Mouse (Mus musculus): ENCODE data around the gene Cadm2. TPM values are rescaled to one million over a fixed set of nuclear protein-coding genes. Genes with fewer than 3 reads are reported as not detected.

Gene Cadm2
- polyA plus RNA-seq, 1 experiment: not detected

DNA sequence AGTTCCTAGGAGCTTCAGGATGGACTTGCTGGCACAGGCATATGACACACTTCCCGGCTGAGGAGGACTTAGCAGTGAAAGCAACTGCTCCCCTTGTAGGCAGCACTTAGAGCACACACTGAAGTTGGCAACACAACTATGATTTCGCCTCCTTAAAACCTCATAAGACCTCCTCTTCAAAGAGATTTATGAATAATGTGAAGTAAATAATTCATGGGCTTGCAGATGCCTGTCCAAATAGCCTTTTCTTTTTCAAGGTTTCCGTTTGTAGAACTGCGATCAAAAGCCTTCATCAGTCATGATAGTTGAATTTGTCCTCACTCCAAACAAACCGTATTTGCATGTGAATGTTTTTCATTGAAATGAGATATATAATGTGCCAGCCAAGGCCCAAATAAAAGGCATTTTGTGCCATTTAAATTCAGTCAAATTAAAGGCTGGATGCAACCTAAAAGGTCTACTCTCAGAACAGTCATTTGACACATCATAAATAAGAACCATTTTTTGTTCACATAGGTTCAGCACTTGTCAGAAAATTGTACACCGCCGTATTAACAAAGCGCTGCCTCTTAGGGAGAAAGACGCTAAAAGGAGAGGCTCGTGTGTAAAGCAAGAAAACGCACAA is 651.1 kb downstream of the Cadm2 start:
- no peak overlapping the region for H3K4me3 ChIP-seq (replicated peaks)
- TF ChIP-seq GATA1 (IDR thresholded peaks at IDR 0.05; ENCODE audit: low read length): no peak
- H3K36me3 ChIP-seq (ENCODE audit: control insufficient read depth): no peaks in the 10 kb centered on the region
- H3K4me1 ChIP-seq (ENCODE audit: control insufficient read depth): no peaks in the 10 kb centered on the region
- no peaks in the 10 kb centered on the region for H3K27me3 ChIP-seq (ENCODE audit: control insufficient read depth)
- H3K9me3 ChIP-seq (ENCODE audit: control insufficient read depth, low read length): no peaks in the 10 kb centered on the region

- TF ChIP-seq TAL1 (IDR thresholded peaks at IDR 0.05; ENCODE audit: low read length) (no peak), GATA1 (IDR thresholded peaks at IDR 0.05; ENCODE audit: low read length) (no peak)
- Histone ChIP-seq H3K9me3 (ENCODE audit: control insufficient read depth, low read length) (no peaks in the 10 kb centered on the region), H3K27me3 (ENCODE audit: control insufficient read depth) (no peaks in the 10 kb centered on the region), H3K4me1 (ENCODE audit: control insufficient read depth) (no peaks in the 10 kb centered on the region), H3K36me3 (ENCODE audit: control insufficient read depth) (no peaks in the 10 kb centered on the region), H3K4me3 (replicated peaks) (no peak overlapping the region)
These were observed 652.4 kb downstream of the Cadm2 start for GRCm38 (mm10) chr16:66968336-66968735.

DNA sequence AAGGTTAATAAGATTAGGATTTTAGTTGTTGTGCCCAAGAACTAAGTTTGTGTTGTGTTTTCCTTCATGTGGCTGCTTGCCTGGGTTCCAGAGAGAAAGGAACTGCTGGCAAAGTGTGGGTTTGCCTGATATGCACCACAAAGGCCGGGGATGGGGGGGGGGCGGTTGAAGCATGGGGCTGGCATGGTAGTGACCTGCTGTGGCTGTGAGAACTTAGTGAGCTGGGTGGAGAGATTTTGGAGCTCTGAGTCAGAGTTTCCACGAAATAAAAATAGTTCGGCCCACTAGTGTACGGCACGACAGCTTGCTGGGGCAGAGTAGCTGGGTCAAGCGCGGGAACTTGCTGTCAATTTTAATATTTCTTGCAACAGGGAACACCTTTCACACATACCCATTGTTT is 653.0 kb downstream of the Cadm2 start:
- Histone ChIP-seq H3K36me3 (ENCODE audit: control insufficient read depth) (no peaks in the 10 kb centered on the region), H3K4me1 (ENCODE audit: control insufficient read depth) (no peaks in the 10 kb centered on the region), H3K9me3 (ENCODE audit: control insufficient read depth, low read length) (no peaks in the 10 kb centered on the region), H3K27me3 (ENCODE audit: control insufficient read depth) (no peaks in the 10 kb centered on the region), H3K4me3 (replicated peaks) (no peak overlapping the region)
- no peak for TF ChIP-seq TAL1 (IDR thresholded peaks at IDR 0.05; ENCODE audit: low read length)
- no peak for TF ChIP-seq GATA1 (IDR thresholded peaks at IDR 0.05; ENCODE audit: low read length)

DNA sequence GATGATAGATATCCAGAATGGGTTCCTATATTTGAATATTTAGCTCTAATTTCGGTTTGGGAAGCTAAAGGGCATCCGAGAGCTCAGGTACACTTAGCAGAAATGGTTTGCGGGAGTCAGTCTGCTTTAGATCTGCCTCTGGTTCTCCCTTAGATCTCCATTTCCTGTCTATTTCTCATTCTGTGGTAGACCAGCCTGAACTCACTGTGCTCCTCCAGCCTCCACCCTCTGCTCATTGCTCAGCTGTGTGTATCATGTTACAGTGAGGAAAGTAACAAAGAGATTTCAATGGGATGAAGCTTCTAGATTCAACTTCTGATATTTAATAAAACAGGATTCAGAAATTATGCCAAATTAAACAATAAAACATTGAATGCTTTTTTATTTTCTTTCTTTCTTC is 661.6 kb downstream of the Cadm2 start:
- H3K4me1 ChIP-seq (ENCODE audit: control insufficient read depth): no peaks in the 10 kb centered on the region
- TF ChIP-seq GATA1 (IDR thresholded peaks at IDR 0.05; ENCODE audit: low read length) (no peak), TAL1 (IDR thresholded peaks at IDR 0.05; ENCODE audit: low read length) (no peak)
- no peaks in the 10 kb centered on the region for H3K9me3 ChIP-seq (ENCODE audit: control insufficient read depth, low read length)
- no peak overlapping the region for H3K4me3 ChIP-seq (replicated peaks)
- H3K27me3 ChIP-seq (ENCODE audit: control insufficient read depth): no peaks in the 10 kb centered on the region
- no peaks in the 10 kb centered on the region for H3K36me3 ChIP-seq (ENCODE audit: control insufficient read depth)

DNA sequence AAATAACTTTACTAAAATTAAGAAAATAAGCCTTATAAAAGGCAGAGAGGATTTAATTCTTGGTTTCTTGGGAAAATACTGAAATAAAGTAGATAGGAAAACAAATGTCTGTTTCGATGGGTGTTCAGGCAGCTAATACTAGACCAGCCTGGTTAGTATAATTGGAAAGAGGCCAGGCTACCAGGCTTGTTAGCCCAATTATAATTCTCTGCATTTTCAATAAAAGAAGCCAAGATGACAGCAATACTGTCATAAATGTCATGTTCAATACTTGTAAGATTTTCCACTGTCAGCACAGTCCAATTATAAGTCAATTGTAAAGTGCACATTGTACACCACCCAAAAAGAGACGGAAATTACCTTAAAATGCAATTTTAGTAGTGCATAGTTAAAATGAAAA is 664.8 kb downstream of the Cadm2 start:
- H3K27me3 ChIP-seq (ENCODE audit: control insufficient read depth): no peaks in the 10 kb centered on the region
- no peak for TF ChIP-seq TAL1 (IDR thresholded peaks at IDR 0.05; ENCODE audit: low read length)
- TF ChIP-seq GATA1 (IDR thresholded peaks at IDR 0.05; ENCODE audit: low read length): no peak
- no peaks in the 10 kb centered on the region for H3K9me3 ChIP-seq (ENCODE audit: control insufficient read depth, low read length)
- no peak overlapping the region for H3K4me3 ChIP-seq (replicated peaks)
- no peaks in the 10 kb centered on the region for H3K36me3 ChIP-seq (ENCODE audit: control insufficient read depth)
- no peaks in the 10 kb centered on the region for H3K4me1 ChIP-seq (ENCODE audit: control insufficient read depth)

DNA sequence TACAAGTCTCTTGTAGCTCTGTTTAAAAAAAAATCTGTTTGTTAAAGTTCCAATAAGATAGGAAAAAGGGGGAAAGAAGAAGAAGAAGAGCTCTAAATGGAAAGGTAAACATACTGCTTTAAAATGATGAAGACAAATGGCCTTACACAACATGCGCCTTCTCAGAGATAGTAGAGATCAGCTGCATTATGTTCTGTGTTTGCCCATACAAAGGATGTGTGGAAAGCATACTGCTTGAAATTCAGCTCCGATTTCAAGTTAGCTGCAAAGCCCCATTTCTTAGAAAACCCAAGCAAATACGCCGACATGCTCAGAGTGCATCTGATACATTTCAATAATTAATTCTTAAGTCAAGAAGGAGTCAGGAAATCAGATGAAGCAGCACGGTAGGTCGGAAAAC is 684.4 kb downstream of the Cadm2 start:
- Histone ChIP-seq H3K36me3 (ENCODE audit: control insufficient read depth) (no peaks in the 10 kb centered on the region), H3K9me3 (ENCODE audit: control insufficient read depth, low read length) (0 out of 2 replicates have a peak, but pooled peaks cover 2% of the 10 kb centered on the region), H3K27me3 (ENCODE audit: control insufficient read depth) (no peaks in the 10 kb centered on the region), H3K4me1 (ENCODE audit: control insufficient read depth) (no peaks in the 10 kb centered on the region), H3K4me3 (replicated peaks) (no peak overlapping the region)
- TF ChIP-seq TAL1 (IDR thresholded peaks at IDR 0.05; ENCODE audit: low read length) (no peak), GATA1 (IDR thresholded peaks at IDR 0.05; ENCODE audit: low read length) (no peak)

DNA sequence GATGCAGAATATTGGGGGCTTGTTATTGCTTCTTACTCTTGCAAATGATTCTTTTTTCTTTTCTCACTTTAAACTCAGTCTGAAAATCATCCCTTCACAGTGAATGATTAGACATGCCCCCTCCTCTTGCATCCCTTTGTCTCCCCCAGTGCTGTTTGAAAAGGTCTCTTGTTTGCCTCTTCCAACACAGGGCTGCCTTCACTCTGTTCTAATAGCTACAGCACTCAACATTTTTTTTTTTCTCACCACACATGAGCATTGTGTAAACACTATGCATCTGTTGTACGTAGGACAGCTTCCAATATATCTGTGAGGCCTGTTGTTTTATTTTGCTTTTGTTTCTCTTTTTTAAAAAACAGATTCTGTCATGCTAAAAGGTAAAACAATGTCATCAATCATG is 695.2 kb downstream of the Cadm2 start:
- Histone ChIP-seq H3K9me3 (ENCODE audit: control insufficient read depth, low read length) (no peaks in the 10 kb centered on the region), H3K4me3 (replicated peaks) (no peak overlapping the region), H3K4me1 (ENCODE audit: control insufficient read depth) (no peaks in the 10 kb centered on the region), H3K36me3 (ENCODE audit: control insufficient read depth) (no peaks in the 10 kb centered on the region), H3K27me3 (ENCODE audit: control insufficient read depth) (no peaks in the 10 kb centered on the region)
- no peak for TF ChIP-seq GATA1 (IDR thresholded peaks at IDR 0.05; ENCODE audit: low read length)
- no peak for TF ChIP-seq TAL1 (IDR thresholded peaks at IDR 0.05; ENCODE audit: low read length)

DNA sequence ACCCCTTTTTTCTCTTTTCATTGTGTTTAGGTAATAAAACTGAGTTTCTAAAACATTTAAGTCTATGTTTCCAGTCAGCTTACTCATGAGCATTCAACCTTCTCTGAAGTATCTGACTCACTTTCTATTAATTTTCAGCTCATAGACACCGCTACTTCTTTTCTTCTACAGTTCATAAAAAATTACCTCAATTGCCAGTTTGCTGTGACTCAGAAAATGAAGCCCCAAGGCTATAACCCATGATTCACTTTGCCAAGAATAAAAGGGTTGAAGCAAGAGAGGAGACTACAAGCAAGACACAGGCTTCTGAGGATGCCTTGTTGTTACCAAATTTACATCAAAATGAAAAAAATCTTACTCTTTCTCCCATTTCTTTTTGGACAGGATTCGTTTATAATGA is 698.0 kb downstream of the Cadm2 start:
- H3K27me3 ChIP-seq (ENCODE audit: control insufficient read depth): no peaks in the 10 kb centered on the region
- H3K36me3 ChIP-seq (ENCODE audit: control insufficient read depth): no peaks in the 10 kb centered on the region
- TF ChIP-seq GATA1 (IDR thresholded peaks at IDR 0.05; ENCODE audit: low read length) (no peak), TAL1 (IDR thresholded peaks at IDR 0.05; ENCODE audit: low read length) (no peak)
- H3K9me3 ChIP-seq (ENCODE audit: control insufficient read depth, low read length): peaks cover 2% of the 10 kb centered on the region; the same call in 1 of the 2 replicates
- no peaks in the 10 kb centered on the region for H3K4me1 ChIP-seq (ENCODE audit: control insufficient read depth)
- no peak overlapping the region for H3K4me3 ChIP-seq (replicated peaks)

DNA sequence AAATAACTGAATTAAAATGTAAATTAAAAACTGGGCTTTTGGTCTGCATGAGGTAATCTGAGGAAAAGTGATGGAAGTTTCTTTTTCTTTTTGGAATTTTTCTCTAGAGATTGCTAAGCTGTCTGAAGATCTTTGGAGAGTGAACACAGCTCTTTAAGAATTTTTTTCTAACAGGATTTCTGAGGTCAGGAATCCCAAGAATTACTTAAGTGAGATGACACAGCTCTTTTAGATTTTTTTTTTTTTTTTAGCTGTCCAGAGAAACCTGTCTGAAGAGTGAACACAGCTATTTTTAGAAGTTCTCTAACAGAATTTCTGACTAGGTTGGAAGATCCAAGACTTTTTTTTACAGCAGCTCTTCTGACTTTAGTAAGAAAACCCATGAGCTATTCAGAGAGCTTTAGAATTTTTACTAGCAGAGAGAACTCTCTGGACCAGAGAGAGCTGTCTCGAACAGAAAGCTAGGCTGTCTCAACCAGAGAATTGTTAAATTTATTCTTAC is 699.2 kb downstream of the Cadm2 start:
- peaks cover 2% of the 10 kb centered on the region; the same call in 1 of the 2 replicates for H3K9me3 ChIP-seq (ENCODE audit: control insufficient read depth, low read length)
- H3K36me3 ChIP-seq (ENCODE audit: control insufficient read depth): no peaks in the 10 kb centered on the region
- TF ChIP-seq GATA1 (IDR thresholded peaks at IDR 0.05; ENCODE audit: low read length): no peak
- TF ChIP-seq TAL1 (IDR thresholded peaks at IDR 0.05; ENCODE audit: low read length): no peak
- no peaks in the 10 kb centered on the region for H3K27me3 ChIP-seq (ENCODE audit: control insufficient read depth)
- H3K4me1 ChIP-seq (ENCODE audit: control insufficient read depth): no peaks in the 10 kb centered on the region
- no peak overlapping the region for H3K4me3 ChIP-seq (replicated peaks)
